Mouse (Mus musculus): ENCODE data around the gene Ercc6. TPM values are rescaled to one million over a fixed set of nuclear protein-coding genes. Genes with fewer than 3 reads are reported as not detected.
A peak's percentile ranks its signal among the peaks of the same experiment; 100 is the strongest.

Gene Ercc6
- total RNA-seq, 2 experiments from 2014 or later: 20.8 to 24.9 TPM

DNA sequence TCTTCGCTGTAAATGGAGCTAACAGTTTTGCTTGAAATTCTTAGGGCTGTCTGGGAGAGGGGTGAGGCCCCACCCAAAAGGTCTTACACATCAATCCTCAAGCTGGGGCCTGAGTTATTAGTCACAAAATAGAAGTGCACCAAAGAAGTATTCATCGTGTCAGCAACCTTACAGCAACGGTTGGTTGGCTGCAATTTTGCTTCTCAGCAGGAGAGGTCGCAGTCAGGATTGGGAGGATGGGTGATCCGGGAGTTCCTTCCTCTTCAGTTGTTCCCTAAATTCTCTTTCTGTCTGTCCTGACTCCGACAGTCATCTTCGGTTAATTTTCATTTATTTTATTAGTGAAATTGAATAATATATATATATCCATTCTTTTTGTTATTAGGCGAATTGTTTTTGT is 59.2 kb downstream of the Ercc6 start:
- DNase-seq (ENCODE audit: low spot score in 2 of 2): no peak

DNA sequence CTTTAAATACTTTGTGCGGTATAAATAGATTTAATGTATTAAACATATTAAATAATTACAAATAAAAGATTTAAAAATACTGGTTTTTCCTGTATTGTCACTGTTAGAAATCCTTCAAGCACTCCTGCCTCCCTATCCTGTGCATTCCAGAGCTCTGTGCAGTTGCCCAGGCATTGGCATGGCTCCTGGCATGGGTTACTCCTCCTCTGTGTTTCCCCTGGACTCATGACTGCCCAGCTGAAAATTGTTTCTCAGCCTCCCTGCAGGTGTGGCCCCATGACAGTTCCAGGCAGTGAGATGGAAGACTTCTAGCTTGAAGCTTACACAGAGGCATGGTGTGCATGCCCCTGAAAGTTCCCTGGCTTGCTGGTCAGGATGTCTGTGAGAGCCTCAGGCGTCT is 65.1 kb downstream of the Ercc6 start:
- no peak for DNase-seq (ENCODE audit: low spot score in 2 of 2)

- DNase-seq (ENCODE audit: low spot score in 2 of 2): no peak
These were observed 70.4 kb downstream of the Ercc6 start for GRCm38 (mm10) chr14:32583696-32584095.

- peak; percentile 48 to 86 for DNase-seq (ENCODE audit: low spot score in 2 of 2)
These were observed 73.9 kb downstream of the Ercc6 start for GRCm38 (mm10) chr14:32587013-32587784.

- no peak for DNase-seq (ENCODE audit: low spot score in 2 of 2)
These were observed 77.1 kb downstream of the Ercc6 start for GRCm38 (mm10) chr14:32590377-32590776.

DNA sequence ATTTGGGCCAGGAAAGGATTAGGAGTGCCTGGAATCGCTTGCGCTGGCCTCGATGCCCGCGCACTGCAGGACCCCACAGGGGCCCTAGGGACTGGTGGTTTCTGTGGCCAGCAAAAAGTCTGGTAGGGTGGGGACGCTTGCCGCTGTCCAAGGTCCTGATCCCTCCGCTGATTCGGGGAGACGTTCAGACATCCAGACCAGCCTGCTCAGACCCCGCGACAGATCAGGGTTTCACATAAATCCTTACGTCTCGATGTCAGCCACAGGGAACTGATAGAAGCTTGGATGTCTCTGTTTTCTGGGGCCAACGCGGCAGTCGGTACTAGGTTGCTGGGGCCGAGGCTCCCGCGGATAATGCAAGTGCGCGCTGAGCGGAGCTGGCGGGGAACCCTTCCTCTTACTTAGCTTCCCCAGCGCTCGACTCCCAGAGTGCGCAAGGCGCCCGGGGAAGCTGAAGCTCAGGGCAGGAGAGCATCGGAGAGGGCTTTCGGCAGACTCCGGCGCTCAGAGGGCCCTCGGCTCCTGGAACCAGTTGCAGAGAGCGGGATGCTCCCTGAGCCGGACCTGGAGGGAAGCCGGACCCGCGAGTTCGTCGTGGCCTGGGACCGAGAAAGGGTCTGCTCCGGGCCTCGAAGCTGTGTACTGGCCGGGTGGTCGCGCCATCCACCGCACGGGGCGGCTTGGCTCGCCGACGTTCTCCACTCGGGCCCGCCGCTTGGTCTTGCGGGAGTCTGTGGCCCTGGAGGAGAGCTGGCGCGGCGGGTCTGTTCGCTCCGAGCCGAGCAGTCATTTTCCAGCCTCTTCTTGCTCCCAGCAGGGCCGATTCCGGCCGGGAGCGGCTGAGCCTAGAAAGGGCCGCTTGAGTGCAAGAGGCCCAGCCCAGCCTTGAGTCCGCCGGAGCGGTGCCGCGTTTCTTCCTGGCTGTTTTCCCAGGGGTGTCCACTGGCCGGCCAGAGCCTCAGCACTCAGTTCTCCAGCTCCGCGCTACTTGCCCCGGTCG is 84.2 kb downstream of the Ercc6 start:
- DNase-seq (ENCODE audit: low spot score in 2 of 2): peak in 1 of 2 experiments; percentile 8

DNA sequence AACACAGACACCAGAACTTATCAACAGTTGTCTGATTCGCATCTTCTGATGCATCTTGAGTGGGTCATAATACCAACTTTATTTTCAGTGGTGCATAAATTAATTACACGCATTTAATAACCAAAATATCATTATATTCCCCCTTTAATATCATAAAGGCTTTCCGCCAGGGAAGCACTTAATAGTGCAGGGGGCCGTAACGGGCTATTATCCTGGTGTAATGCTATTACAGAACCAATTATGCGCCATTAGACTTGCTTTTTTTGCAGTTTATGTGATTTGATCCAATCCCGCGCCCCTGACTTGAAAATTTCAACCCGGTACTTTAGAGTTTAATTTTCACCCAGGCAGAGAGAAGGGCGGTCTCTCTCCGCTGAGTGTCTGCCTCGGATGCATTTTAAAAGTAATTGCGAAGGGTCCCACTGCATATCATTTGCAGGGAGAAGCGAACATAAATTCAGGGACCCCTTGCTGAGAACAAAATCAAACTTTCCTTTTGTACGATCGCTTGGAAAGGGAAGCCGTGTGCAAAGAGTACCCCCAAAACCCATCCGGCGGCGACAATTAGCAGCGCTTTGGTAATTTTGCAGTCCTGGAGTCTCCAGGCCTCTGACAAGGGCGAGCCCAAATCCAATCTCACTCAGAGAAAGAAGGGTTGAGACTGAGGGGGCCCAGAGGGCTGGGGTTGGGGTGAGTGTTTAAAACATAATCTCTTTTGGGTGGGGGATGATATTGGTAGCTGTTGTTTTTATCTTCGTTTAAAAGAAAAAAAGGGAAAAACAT is 85.3 kb downstream of the Ercc6 start:
- no peak for DNase-seq (ENCODE audit: low spot score in 2 of 2)

DNA sequence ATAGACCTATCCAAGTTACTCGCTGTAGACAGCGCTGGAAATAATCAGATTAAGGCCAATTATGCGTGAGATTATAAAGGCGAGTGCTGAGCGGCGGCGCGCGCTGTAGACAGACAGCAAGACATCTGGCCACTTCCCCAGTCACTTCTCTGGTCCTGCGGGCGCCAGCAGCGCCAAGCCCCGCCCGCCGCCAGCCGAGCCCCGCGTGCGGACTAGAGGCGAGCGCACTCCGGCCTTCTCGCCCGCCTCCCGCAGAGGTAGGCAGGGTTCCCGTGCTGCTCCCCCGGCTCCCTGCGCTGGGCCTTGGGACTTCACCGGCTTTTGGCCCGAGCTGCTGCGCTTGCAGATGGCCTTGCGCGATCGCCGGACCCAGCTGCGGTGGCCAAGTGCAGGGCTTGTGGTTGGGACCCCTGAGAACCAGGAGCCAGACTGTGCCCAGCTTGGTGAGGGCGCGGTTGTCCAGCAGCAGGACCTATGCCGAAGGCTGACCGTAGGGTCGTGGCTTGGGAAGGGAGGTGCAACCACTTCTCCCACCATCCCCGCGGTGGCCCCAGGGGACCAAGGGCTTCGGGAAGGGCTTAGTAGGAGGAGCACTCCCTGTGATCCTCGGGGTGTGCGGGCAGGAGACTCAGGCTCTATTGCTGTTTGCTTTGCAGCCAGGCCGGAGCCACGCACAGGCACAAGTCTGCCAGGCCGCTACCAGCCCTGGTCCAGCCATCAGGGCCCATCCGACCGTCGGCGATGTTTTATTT is 86.1 kb downstream of the Ercc6 start, which contains the start of gene Prrxl1:
TSS of gene Prrxl1 (plus strand) at position 118 of the 752 bp plus-strand sequence.
- no peak for DNase-seq (ENCODE audit: low spot score in 2 of 2)

GRCm38 (mm10) chr14:32600110-32600509 is 86.8 kb downstream of the Ercc6 start:
- DNase-seq (ENCODE audit: low spot score in 2 of 2): no peak

GRCm38 (mm10) chr14:32605508-32605907 is 92.2 kb downstream of the Ercc6 start:
- DNase-seq (ENCODE audit: low spot score in 2 of 2): no peak

GRCm38 (mm10) chr14:32606316-32606715 is 93.0 kb downstream of the Ercc6 start:
- DNase-seq (ENCODE audit: low spot score in 2 of 2): no peak

DNA sequence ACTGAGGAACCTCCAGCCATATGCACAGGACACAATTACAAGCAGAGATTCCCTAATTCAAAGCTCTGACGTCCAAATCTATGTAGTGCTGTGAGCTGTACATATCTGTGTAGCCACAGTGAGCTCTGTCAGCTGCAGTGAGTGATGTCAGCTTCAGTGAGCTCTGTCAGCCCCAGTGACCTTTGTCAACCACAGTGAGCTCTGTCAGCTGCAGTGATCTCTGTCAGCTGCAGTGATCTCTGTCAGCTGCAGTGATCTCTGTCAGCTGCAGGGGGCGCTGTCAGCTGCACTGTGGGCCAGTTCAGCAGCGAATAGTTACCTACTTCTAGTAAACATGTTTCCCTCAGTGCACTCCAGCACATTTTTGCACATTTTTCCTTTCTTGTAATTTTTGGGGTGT is 96.1 kb downstream of the Ercc6 start:
- DNase-seq (ENCODE audit: low spot score in 2 of 2): peak in 1 of 2 experiments; percentile 63

DNA sequence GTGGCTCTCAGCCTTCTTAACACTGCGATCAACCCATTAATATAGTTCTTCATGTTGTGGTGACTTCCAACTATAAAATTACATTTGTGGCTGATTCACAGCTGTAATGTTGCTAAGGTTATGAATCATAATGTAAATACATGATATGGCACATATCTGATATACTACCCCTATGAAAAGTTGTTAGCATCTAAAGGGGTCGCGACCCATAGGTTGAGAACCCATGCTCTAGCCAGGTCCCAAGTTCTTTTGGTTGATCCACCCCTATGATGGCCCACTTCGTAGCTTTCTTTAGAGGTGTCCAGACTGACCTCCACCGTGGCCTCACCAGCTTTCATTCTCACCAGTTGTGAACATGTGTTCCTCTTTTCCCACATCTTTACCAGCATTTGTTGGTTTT is 103.9 kb downstream of the Ercc6 start:
- no peak for DNase-seq (ENCODE audit: low spot score in 2 of 2)

- no peak for DNase-seq (ENCODE audit: low spot score in 2 of 2)
These were observed 110.9 kb downstream of the Ercc6 start for GRCm38 (mm10) chr14:32624245-32624644.

DNA sequence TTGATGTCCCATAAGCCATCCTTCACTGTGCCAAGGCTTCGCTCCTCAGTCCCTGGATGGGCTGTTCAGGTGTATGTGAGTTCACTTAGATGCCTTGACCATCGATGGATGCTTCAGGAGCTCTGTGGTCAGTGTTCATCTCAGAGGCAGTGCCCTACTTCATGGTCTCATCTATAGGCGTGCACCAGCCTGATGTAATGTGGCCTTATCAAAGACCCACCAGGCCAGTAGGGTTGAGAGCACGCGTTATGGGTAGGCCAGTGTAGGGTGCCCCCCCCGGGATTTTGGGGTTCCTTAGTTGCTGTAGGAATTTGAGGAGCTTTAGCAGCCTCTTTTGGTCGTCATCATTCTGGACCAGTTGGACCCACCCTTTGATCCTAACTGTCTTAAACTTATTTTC is 111.5 kb downstream of the Ercc6 start:
- DNase-seq (ENCODE audit: low spot score in 2 of 2): no peak

GRCm38 (mm10) chr14:32627271-32627670 is 114.0 kb downstream of the Ercc6 start:
- no peak for DNase-seq (ENCODE audit: low spot score in 2 of 2)

DNA sequence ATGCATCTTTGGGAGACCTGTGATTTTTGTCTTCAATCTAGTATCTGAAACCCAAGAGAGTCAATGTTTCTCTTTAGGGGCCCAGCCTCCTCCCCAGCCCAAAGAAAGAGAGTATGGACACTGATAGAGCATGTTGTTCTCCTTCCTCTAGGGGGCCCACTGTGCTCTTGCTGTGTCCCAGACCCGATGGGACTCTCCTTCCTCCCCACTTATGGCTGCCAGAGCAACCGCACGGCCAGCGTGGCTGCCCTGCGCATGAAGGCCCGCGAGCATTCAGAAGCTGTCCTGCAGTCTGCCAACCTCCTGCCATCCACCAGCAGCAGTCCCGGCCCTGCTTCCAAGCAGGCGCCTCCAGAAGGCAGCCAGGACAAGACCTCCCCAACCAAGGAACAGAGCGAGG is 115.3 kb downstream of the Ercc6 start:
- no peak for DNase-seq (ENCODE audit: low spot score in 2 of 2)

All from layer of hippocampus, adult 18-20 months (tissue).